Mouse (Mus musculus): ENCODE data around the gene Maml2. TPM values are rescaled to one million over a fixed set of nuclear protein-coding genes. Genes with fewer than 3 reads are reported as not detected.
A peak's percentile ranks its signal among the peaks of the same experiment; 100 is the strongest.

The Maml2 gene
- polyA plus RNA-seq, 1 experiment from 2014 or later, result 9.5 TPM

- no peaks in the 10 kb centered on the region for H3K36me3 ChIP-seq
- peaks cover 27% of the 10 kb centered on the region for H3K4me1 ChIP-seq (replicated peaks)
- no peak overlapping the region for H3K9ac ChIP-seq
- H3K27ac ChIP-seq, result no peak overlapping the region
- ATAC-seq (replicated peaks; ENCODE audit: insufficient number of reproducible peaks, insufficient read depth, low FRiP score, low read depth), result no peak
- H3K4me3 ChIP-seq, result no peak overlapping the region
- H3K27me3 ChIP-seq, result no peaks in the 10 kb centered on the region
- H3K9me3 ChIP-seq (replicated peaks), result no peaks in the 10 kb centered on the region
- 78% methylated on average over 9 of the region's 9 CpGs for WGBS
- H3K4me2 ChIP-seq, result no peak overlapping the region
Observed at GRCm38 (mm10) chr9:13560651-13561050, 262.9 kb downstream of the Maml2 start.

GRCm38 (mm10) chr9:13561335-13561734 is 263.6 kb downstream of the Maml2 start:
- ATAC-seq (replicated peaks; ENCODE audit: insufficient number of reproducible peaks, insufficient read depth, low FRiP score, low read depth), result no peak
- no peak overlapping the region for H3K9ac ChIP-seq
- H3K4me1 ChIP-seq (replicated peaks), result peaks cover 25% of the 10 kb centered on the region
- no peak overlapping the region for H3K4me2 ChIP-seq
- H3K36me3 ChIP-seq, result no peaks in the 10 kb centered on the region
- no peaks in the 10 kb centered on the region for H3K27me3 ChIP-seq
- H3K27ac ChIP-seq, result no peak overlapping the region
- WGBS, result 81% methylated on average over 1 of the region's 1 CpGs
- no peaks in the 10 kb centered on the region for H3K9me3 ChIP-seq (replicated peaks)
- H3K4me3 ChIP-seq, result no peak overlapping the region

GRCm38 (mm10) chr9:13563475-13564414 is 266.0 kb downstream of the Maml2 start:
- Histone ChIP-seq H3K9ac (no peak overlapping the region), H3K27me3 (no peaks in the 10 kb centered on the region), H3K4me1 (replicated peaks) (peaks cover 25% of the 10 kb centered on the region), H3K4me2 (peak overlapping the region; percentile 29; the same call in 1 of the 2 replicates), H3K9me3 (replicated peaks) (no peaks in the 10 kb centered on the region), H3K27ac (peak overlapping the region; percentile 82), H3K4me3 (no peak overlapping the region), H3K36me3 (no peaks in the 10 kb centered on the region)
- ATAC-seq (replicated peaks; ENCODE audit: insufficient number of reproducible peaks, insufficient read depth, low FRiP score, low read depth), result peak; percentile 48; the same call in 1 of the 2 replicates
- 14% methylated on average over 10 of the region's 10 CpGs for WGBS

GRCm38 (mm10) chr9:13565343-13566019 is 267.7 kb downstream of the Maml2 start:
- H3K9me3 ChIP-seq (replicated peaks), result no peaks in the 10 kb centered on the region
- no peak overlapping the region for H3K27ac ChIP-seq
- 80% methylated on average over 11 of the region's 11 CpGs for WGBS
- H3K36me3 ChIP-seq, result no peaks in the 10 kb centered on the region
- no peak for ATAC-seq (replicated peaks; ENCODE audit: insufficient number of reproducible peaks, insufficient read depth, low FRiP score, low read depth)
- peaks cover 22% of the 10 kb centered on the region for H3K4me1 ChIP-seq (replicated peaks)
- H3K27me3 ChIP-seq, result no peaks in the 10 kb centered on the region
- no peak overlapping the region for H3K4me3 ChIP-seq
- no peak overlapping the region for H3K4me2 ChIP-seq
- H3K9ac ChIP-seq, result no peak overlapping the region

GRCm38 (mm10) chr9:13566154-13566885 is 268.6 kb downstream of the Maml2 start:
- 88% methylated on average over 5 of the region's 5 CpGs for WGBS
- H3K27ac ChIP-seq, result no peak overlapping the region
- no peaks in the 10 kb centered on the region for H3K9me3 ChIP-seq (replicated peaks)
- H3K4me1 ChIP-seq (replicated peaks), result peaks cover 22% of the 10 kb centered on the region
- no peak for ATAC-seq (replicated peaks; ENCODE audit: insufficient number of reproducible peaks, insufficient read depth, low FRiP score, low read depth)
- no peak overlapping the region for H3K9ac ChIP-seq
- H3K27me3 ChIP-seq, result no peaks in the 10 kb centered on the region
- no peaks in the 10 kb centered on the region for H3K36me3 ChIP-seq
- H3K4me3 ChIP-seq, result no peak overlapping the region
- H3K4me2 ChIP-seq, result no peak overlapping the region

GRCm38 (mm10) chr9:13569023-13569422 is 271.3 kb downstream of the Maml2 start:
- H3K4me1 ChIP-seq (replicated peaks), result peaks cover 11% of the 10 kb centered on the region
- H3K36me3 ChIP-seq, result no peaks in the 10 kb centered on the region
- H3K27me3 ChIP-seq, result no peaks in the 10 kb centered on the region
- H3K4me2 ChIP-seq, result no peak overlapping the region
- H3K9me3 ChIP-seq (replicated peaks), result no peaks in the 10 kb centered on the region
- no peak overlapping the region for H3K4me3 ChIP-seq
- no peak overlapping the region for H3K27ac ChIP-seq
- 91% methylated on average over 4 of the region's 4 CpGs for WGBS
- no peak overlapping the region for H3K9ac ChIP-seq
- no peak for ATAC-seq (replicated peaks; ENCODE audit: insufficient number of reproducible peaks, insufficient read depth, low FRiP score, low read depth)

- Histone ChIP-seq H3K4me2 (no peak overlapping the region), H3K36me3 (no peaks in the 10 kb centered on the region), H3K9me3 (replicated peaks) (no peaks in the 10 kb centered on the region), H3K27ac (no peak overlapping the region), H3K9ac (no peak overlapping the region), H3K4me3 (no peak overlapping the region), H3K4me1 (replicated peaks) (peaks cover 12% of the 10 kb centered on the region), H3K27me3 (no peaks in the 10 kb centered on the region)
- no peak for ATAC-seq (replicated peaks; ENCODE audit: insufficient number of reproducible peaks, insufficient read depth, low FRiP score, low read depth)
- 94% methylated on average over 3 of the region's 3 CpGs for WGBS
Observed at GRCm38 (mm10) chr9:13572847-13573246, 275.1 kb downstream of the Maml2 start.

- WGBS, result 37% methylated on average over 5 of the region's 5 CpGs
- H3K36me3 ChIP-seq, result no peaks in the 10 kb centered on the region
- no peaks in the 10 kb centered on the region for H3K9me3 ChIP-seq (replicated peaks)
- no peak overlapping the region for H3K9ac ChIP-seq
- H3K4me2 ChIP-seq, result no peak overlapping the region
- H3K27ac ChIP-seq, result peak overlapping the region; percentile 45
- ATAC-seq (replicated peaks; ENCODE audit: insufficient number of reproducible peaks, insufficient read depth, low FRiP score, low read depth), result no peak
- peaks cover 12% of the 10 kb centered on the region for H3K4me1 ChIP-seq (replicated peaks)
- no peaks in the 10 kb centered on the region for H3K27me3 ChIP-seq
- H3K4me3 ChIP-seq, result no peak overlapping the region
Observed at GRCm38 (mm10) chr9:13574059-13574458, 276.3 kb downstream of the Maml2 start.

- no peak overlapping the region for H3K4me3 ChIP-seq
- H3K9me3 ChIP-seq (replicated peaks), result no peaks in the 10 kb centered on the region
- peaks cover 12% of the 10 kb centered on the region for H3K4me1 ChIP-seq (replicated peaks)
- no peak overlapping the region for H3K4me2 ChIP-seq
- ATAC-seq (replicated peaks; ENCODE audit: insufficient number of reproducible peaks, insufficient read depth, low FRiP score, low read depth), result no peak
- no peaks in the 10 kb centered on the region for H3K36me3 ChIP-seq
- H3K27me3 ChIP-seq, result no peaks in the 10 kb centered on the region
- H3K27ac ChIP-seq, result peak overlapping the region; percentile 45
- no peak overlapping the region for H3K9ac ChIP-seq
- WGBS, result 71% methylated on average over 2 of the region's 2 CpGs
Observed at GRCm38 (mm10) chr9:13574913-13575312, 277.2 kb downstream of the Maml2 start.

GRCm38 (mm10) chr9:13577150-13577549 is 279.4 kb downstream of the Maml2 start:
- 82% methylated on average over 1 of the region's 1 CpGs for WGBS
- H3K4me2 ChIP-seq, result no peak overlapping the region
- no peak for ATAC-seq (replicated peaks; ENCODE audit: insufficient number of reproducible peaks, insufficient read depth, low FRiP score, low read depth)
- peaks cover 12% of the 10 kb centered on the region for H3K4me1 ChIP-seq (replicated peaks)
- no peak overlapping the region for H3K27ac ChIP-seq
- no peak overlapping the region for H3K4me3 ChIP-seq
- H3K9ac ChIP-seq, result no peak overlapping the region
- H3K9me3 ChIP-seq (replicated peaks), result no peaks in the 10 kb centered on the region
- no peaks in the 10 kb centered on the region for H3K27me3 ChIP-seq
- H3K36me3 ChIP-seq, result no peaks in the 10 kb centered on the region

- ATAC-seq (replicated peaks; ENCODE audit: insufficient number of reproducible peaks, insufficient read depth, low FRiP score, low read depth), result no peak
- Histone ChIP-seq H3K4me3 (no peak overlapping the region), H3K9me3 (replicated peaks) (no peaks in the 10 kb centered on the region), H3K36me3 (no peaks in the 10 kb centered on the region), H3K27me3 (no peaks in the 10 kb centered on the region), H3K4me2 (no peak overlapping the region), H3K4me1 (replicated peaks) (peaks cover 21% of the 10 kb centered on the region), H3K9ac (no peak overlapping the region), H3K27ac (no peak overlapping the region)
- WGBS, result 72% methylated on average over 5 of the region's 5 CpGs
Observed at GRCm38 (mm10) chr9:13581184-13581583, 283.4 kb downstream of the Maml2 start.

All from heart, embryonic 15.5 days (tissue).